Comparison of ENCODE assay signal across 8 mouse cellular contexts in genomic region chr7:128297617-128298480, GRCm38 (mm10). TPM values are rescaled to one million over a fixed set of nuclear protein-coding genes. Genes with fewer than 3 reads are reported as not detected.
DNase-seq lines count a peak whose midpoint lies in the region; ATAC-seq and TF ChIP-seq lines count a peak whose summit lies in the region.

TSS of gene BC017158 (minus strand) at chr7:128298170.

- WGBS in forebrain, embryonic 16.5 days = under 1% methylated on average over 47 of the region's 47 CpGs
- WGBS in lung, adult 2 months = under 1% methylated on average over 46 of the region's 47 CpGs
- WGBS in neural tube, embryonic 15.5 days = 2% methylated on average over 47 of the region's 47 CpGs

- H3K36me3 ChIP-seq in forebrain, embryonic 16.5 days (ENCODE audit: control insufficient read depth, insufficient read depth) = no peaks in the 10 kb centered on the region
- H3K36me3 ChIP-seq in neural tube, embryonic 15.5 days = no peaks in the 10 kb centered on the region; the same call in 1 of the 2 replicates

- H3K4me2 ChIP-seq in forebrain, embryonic 16.5 days (ENCODE audit: low read length) = peak within 1 kb of the TSS; percentile 65
- peak within 1 kb of the TSS; percentile 89 for H3K4me2 ChIP-seq in neural tube, embryonic 15.5 days

- peak; percentile 55; the same call in 1 of the 2 replicates for TF ChIP-seq POLR2A in lung, adult 2 months (IDR thresholded peaks at IDR 0.05; ENCODE audit: borderline replicate concordance, extremely low read depth, low read depth, low read length)

- peak; percentile 77 for ATAC-seq in forebrain, embryonic 16.5 days
- peak; percentile 61 for ATAC-seq in neural tube, embryonic 15.5 days (ENCODE audit: low FRiP score)

- H3K9ac ChIP-seq in forebrain, embryonic 16.5 days (replicated peaks; ENCODE audit: low read depth, low read length) = peak within 1 kb of the TSS; percentile 87
- H3K9ac ChIP-seq in neural tube, embryonic 15.5 days (replicated peaks) = peak within 1 kb of the TSS; percentile 92

- peak within 1 kb of the TSS; percentile 85 for H3K4me3 ChIP-seq in forebrain, embryonic 16.5 days (replicated peaks; ENCODE audit: low read length)
- peak within 1 kb of the TSS; percentile 68 for H3K4me3 ChIP-seq in layer of hippocampus, adult 2 months
- peak within 1 kb of the TSS; percentile 78 for H3K4me3 ChIP-seq in lung, adult 2 months (replicated peaks; ENCODE audit: extremely low read depth, low read depth, low read length)
- peak within 1 kb of the TSS; percentile 94 for H3K4me3 ChIP-seq in neural tube, embryonic 15.5 days (replicated peaks)

- intact Hi-C loops in heart, postnatal 36 days (cut with DNase I) = loop anchor here (5.0 kb wide), 1 partner anchor 51 kb away; the partner anchor contains the start of gene Tgfb1i1

- peak; percentile 63 for DNase-seq in ES-CJ7 (ENCODE audit: low read depth, low spot score)
- DNase-seq in cerebellum, adult 11 months = peak; percentile 68
- DNase-seq in heart, postnatal 36 days = peak; percentile 73 to 84
- peak; percentile 52 to 68 for DNase-seq in layer of hippocampus, adult 2 months (ENCODE audit: low spot score in 2 of 2)
- peak; percentile 78 for DNase-seq in lung, adult 2 months
- peak; percentile 66 for DNase-seq in testis, postnatal 10 days (ENCODE audit: low spot score)

- TF ChIP-seq CTCF in layer of hippocampus, adult 2 months (conservative IDR thresholded peaks at IDR 0.05) = peak; percentile 21; the same call in 1 of the 2 replicates
- TF ChIP-seq CTCF in lung, adult 2 months (IDR thresholded peaks at IDR 0.05; ENCODE audit: insufficient read depth, low read length) = no peak

- H3K27ac ChIP-seq in forebrain, embryonic 16.5 days (ENCODE audit: low read length) = peak within 1 kb of the TSS; percentile 51
- peak within 1 kb of the TSS; percentile 84 for H3K27ac ChIP-seq in layer of hippocampus, adult 2 months
- peak within 1 kb of the TSS; percentile 82 for H3K27ac ChIP-seq in neural tube, embryonic 15.5 days (replicated peaks)

- no peaks in the 10 kb centered on the region for H3K9me3 ChIP-seq in forebrain, embryonic 16.5 days (ENCODE audit: control insufficient read depth, low read length)
- H3K9me3 ChIP-seq in neural tube, embryonic 15.5 days (replicated peaks) = no peaks in the 10 kb centered on the region

- H3K27me3 ChIP-seq in forebrain, embryonic 16.5 days (replicated peaks; ENCODE audit: control insufficient read depth, insufficient read depth, low read length) = no peaks in the 10 kb centered on the region
- no peaks in the 10 kb centered on the region for H3K27me3 ChIP-seq in neural tube, embryonic 15.5 days (replicated peaks)

- peaks cover 18% of the 10 kb centered on the region for H3K4me1 ChIP-seq in forebrain, embryonic 16.5 days (replicated peaks; ENCODE audit: control insufficient read depth, insufficient read depth, low read length)
- H3K4me1 ChIP-seq in lung, adult 2 months (ENCODE audit: control insufficient read depth, insufficient read depth, low read length) = peaks cover 11% of the 10 kb centered on the region
- H3K4me1 ChIP-seq in neural tube, embryonic 15.5 days = peaks cover 24% of the 10 kb centered on the region

RNA-seq across cellular contexts. Expression of gene BC017158, which starts in this region (rescaled TPM):
- 12.5 and 16.4 TPM in 2 replicates for polyA plus RNA-seq in forebrain, embryonic 16.5 days (2015; fragmentation: Nextera tagmentation; extraction: Ambion mirVana)
- total RNA-seq in heart, postnatal 36 days (2021) = 1 to 10 TPM; 5.2 to 6.3 TPM
- 10 to 100 TPM; 26.5 to 27.0 TPM for total RNA-seq in layer of hippocampus, adult 2 months (2021)
- polyA plus RNA-seq in lung, adult 2 months (2012; rRNA removed) = 59.4 and 59.9 TPM in 2 replicates
- polyA plus RNA-seq in neural tube, embryonic 15.5 days (2015; fragmentation: Nextera tagmentation; extraction: Ambion mirVana) = 22.7 and 25.7 TPM in 2 replicates

Comparison
In these comparisons a context has a peak if more than half of its experiments do, and no peak if none do; other contexts are left out.
1. Peak in every context shown above with its lines: DNase-seq, ATAC-seq, H3K4me3 ChIP-seq and H3K27ac ChIP-seq.